Mouse (Mus musculus) Patski (cell line): ENCODE results near the gene Zfp202. TPM values are rescaled to one million over a fixed set of nuclear protein-coding genes. Genes with fewer than 3 reads are reported as not detected.
A peak's percentile ranks its signal among the peaks of the same experiment; 100 is the strongest.

Source experiments
- ATAC-seq: fragments of 100-300 bp; one replicate; pipeline ENCODE4 v1.8.0; 2021
- CTCF ChIA-PET: fragments of 350-600 bp; sonication (Branson Sonifier 250); formaldehyde crosslinking; loops from one replicate; lab custom pipeline; 2022; ENCODE audit warnings: inconsistent platforms; lab: Charles Lee
- POLR2A ChIA-PET: fragments of 350-600 bp; sonication (Branson Sonifier 250); formaldehyde crosslinking; loops from one replicate; lab custom pipeline; 2022; ENCODE audit warnings: antibody characterized with exemption, inconsistent platforms; lab: Charles Lee
- DNase-seq: peaks from one replicate; pipeline ENCODE4 v3.0.0-alpha.2; 2011; ENCODE audit warnings: low read depth, low spot score
- H3K27me3 ChIP-seq: fragments of 371-371 bp; one replicate; pipeline ENCODE4 v1.5.1; 2021
- CTCF ChIP-seq: fragments of 100-300 bp; IDR thresholded peaks from one replicate; pipeline ENCODE4 v1.5.1; 2021
- in situ Hi-C: fragments of 300-500 bp; cut with MboI; formaldehyde crosslinking; loops from 3 replicates; pipeline ENCODE4 v1.11.1; 2018; ENCODE audit warnings: low pct_unique_long_range_greater_than_20kb, mixed read lengths
- polyA plus RNA-seq: library from polyadenylated mRNA; unstranded; gene quantifications from one replicate; pipeline ENCODE4 v1.2.3, GENCODE M21; 2021

Zfp202 gene
- polyA plus RNA-seq, 1 experiment from 2014 or later = 4.9 TPM

GRCm38 (mm10) chr9:40239749-40240148, 47.6 kb downstream of the Zfp202 start:
- in situ Hi-C loops = loop anchor here (25.0 kb wide), 1 partner anchor 248 kb away; no protein-coding TSS in a partner anchor
- TF ChIP-seq CTCF = no peak
- CTCF ChIA-PET = interaction anchor here (1.2 to 4.7 kb wide), 2 partner anchors 12 to 91 kb away, joined by 4 to 23 read pairs; no protein-coding TSS in a partner anchor
- H3K27me3 ChIP-seq = no peaks in the 10 kb centered on the region
- DNase-seq (no peak), ATAC-seq (no peak)
- POLR2A ChIA-PET = no interaction called here

- CTCF ChIA-PET = interaction anchor here (1.2 to 4.7 kb wide), 2 partner anchors 13 to 90 kb away, joined by 4 to 23 read pairs; no protein-coding TSS in a partner anchor
- DNase-seq = no peak
- TF ChIP-seq CTCF = no peak
- POLR2A ChIA-PET = no interaction called here
- no peaks in the 10 kb centered on the region for H3K27me3 ChIP-seq
- no peak for ATAC-seq
- in situ Hi-C loops = loop anchor here (25.0 kb wide), 1 partner anchor 247 kb away; no protein-coding TSS in a partner anchor
Measured at GRCm38 (mm10) chr9:40240311-40240710, 48.2 kb downstream of the Zfp202 start.

GRCm38 (mm10) chr9:40241223-40241801, 49.2 kb downstream of the Zfp202 start:
- in situ Hi-C loops = loop anchor here (25.0 kb wide), 1 partner anchor 246 kb away; no protein-coding TSS in a partner anchor
- DNase-seq = no peak
- ChIA-PET POLR2A (no interaction called here), CTCF (interaction anchor here (0.6 to 4.7 kb wide), 2 partner anchors 14 to 64 kb away, joined by 3 to 23 read pairs; no protein-coding TSS in a partner anchor)
- no peak for ATAC-seq
- no peaks in the 10 kb centered on the region for H3K27me3 ChIP-seq
- no peak for TF ChIP-seq CTCF

GRCm38 (mm10) chr9:40241951-40242888, 50.1 kb downstream of the Zfp202 start:
- CTCF ChIA-PET = interaction anchor here (4.7 kb wide), 1 partner anchor 14 kb away, joined by 23 read pairs; no protein-coding TSS in a partner anchor
- DNase-seq (no peak), ATAC-seq (no peak)
- H3K27me3 ChIP-seq = no peaks in the 10 kb centered on the region
- POLR2A ChIA-PET = interaction anchor here (0.6 kb wide), 1 partner anchor 92 kb away, joined by 8 read pairs; no protein-coding TSS in a partner anchor
- in situ Hi-C loops = loop anchor here (25.0 kb wide), 1 partner anchor 245 kb away; no protein-coding TSS in a partner anchor
- TF ChIP-seq CTCF = no peak

GRCm38 (mm10) chr9:40245466-40245865, 53.4 kb downstream of the Zfp202 start:
- no peak for TF ChIP-seq CTCF
- ATAC-seq (peak; percentile 41), DNase-seq (no peak)
- ChIA-PET CTCF (interaction anchor here (2.2 kb wide), 1 partner anchor 18 kb away, joined by 7 read pairs; no protein-coding TSS in a partner anchor), POLR2A (interaction anchor here (1.1 kb wide), 1 partner anchor 17 kb away, joined by 3 read pairs; no protein-coding TSS in a partner anchor)
- no peaks in the 10 kb centered on the region for H3K27me3 ChIP-seq
- in situ Hi-C loops = loop anchor here (25.0 kb wide), 1 partner anchor 242 kb away; no protein-coding TSS in a partner anchor

GRCm38 (mm10) chr9:40245974-40246665, 54.0 kb downstream of the Zfp202 start:
- H3K27me3 ChIP-seq = no peaks in the 10 kb centered on the region
- ChIA-PET POLR2A (interaction anchor here (1.1 kb wide), 1 partner anchor 18 kb away, joined by 3 read pairs; no protein-coding TSS in a partner anchor), CTCF (interaction anchor here (1.0 to 2.2 kb wide), 4 partner anchors 8 to 85 kb away, joined by 3 to 7 read pairs (median 4); no protein-coding TSS in a partner anchor)
- no peak for TF ChIP-seq CTCF
- in situ Hi-C loops = loop anchor here (25.0 kb wide), 1 partner anchor 241 kb away; no protein-coding TSS in a partner anchor
- DNase-seq = no peak
- no peak for ATAC-seq

- CTCF ChIA-PET = interaction anchor here (1.0 to 2.2 kb wide), 4 partner anchors 9 to 84 kb away, joined by 3 to 7 read pairs (median 4); no protein-coding TSS in a partner anchor
- ATAC-seq (peak; percentile 92), DNase-seq (peak; percentile 57)
- TF ChIP-seq CTCF = peak; percentile 5
- in situ Hi-C loops = loop anchor here (25.0 kb wide), 1 partner anchor 241 kb away; no protein-coding TSS in a partner anchor
- POLR2A ChIA-PET = no interaction called here
- H3K27me3 ChIP-seq = no peaks in the 10 kb centered on the region
Measured at GRCm38 (mm10) chr9:40246702-40247101, 54.6 kb downstream of the Zfp202 start.

GRCm38 (mm10) chr9:40249106-40249505, 57.0 kb downstream of the Zfp202 start:
- ATAC-seq (no peak), DNase-seq (no peak)
- no peak for TF ChIP-seq CTCF
- CTCF ChIA-PET = interaction anchor here (1.3 kb wide), 1 partner anchor 78 kb away, joined by 4 read pairs; no protein-coding TSS in a partner anchor
- POLR2A ChIA-PET = interaction anchor here (1.0 kb wide), 1 partner anchor 15 kb away, joined by 3 read pairs; no protein-coding TSS in a partner anchor
- no peaks in the 10 kb centered on the region for H3K27me3 ChIP-seq
- in situ Hi-C loops = loop anchor here (25.0 kb wide), 1 partner anchor 238 kb away; no protein-coding TSS in a partner anchor

- ATAC-seq = no peak
- POLR2A ChIA-PET = no interaction called here
- in situ Hi-C loops = no loop called here
- CTCF ChIA-PET = interaction anchor here (2.5 kb wide), 1 partner anchor 14 kb away, joined by 7 read pairs; no protein-coding TSS in a partner anchor
- TF ChIP-seq CTCF = no peak
- H3K27me3 ChIP-seq = no peaks in the 10 kb centered on the region
- DNase-seq = no peak
Measured at GRCm38 (mm10) chr9:40252459-40252858, 60.3 kb downstream of the Zfp202 start.

Other genes with a start within 250 kb of the Zfp202 start
- not detected for gene Olfr975, start 240.3 kb upstream of the Zfp202 start, polyA plus RNA-seq
- gene Olfr976, start 231.2 kb upstream of the Zfp202 start, polyA plus RNA-seq = not detected
- not detected for gene Olfr978, start 200.2 kb upstream of the Zfp202 start, polyA plus RNA-seq
- gene Olfr979, start 188.9 kb upstream of the Zfp202 start, polyA plus RNA-seq = 0.05 TPM
- gene Olfr980, start 182.7 kb upstream of the Zfp202 start, polyA plus RNA-seq = not detected
- gene Olfr981, start 170.9 kb upstream of the Zfp202 start, polyA plus RNA-seq = not detected
- gene Olfr982, start 118.5 kb upstream of the Zfp202 start, polyA plus RNA-seq = not detected
- gene Olfr983, start 98.7 kb upstream of the Zfp202 start, polyA plus RNA-seq = not detected
- not detected for gene Olfr984, start 78.1 kb upstream of the Zfp202 start, polyA plus RNA-seq
- not detected for gene Olfr985, start 62.1 kb upstream of the Zfp202 start, polyA plus RNA-seq
- not detected for gene Tmem225, start 44.2 kb upstream of the Zfp202 start, polyA plus RNA-seq
- gene Olfr986, start 11.4 kb upstream of the Zfp202 start, polyA plus RNA-seq = not detected
- gene Scn3b, start 76.9 kb downstream of the Zfp202 start, polyA plus RNA-seq = 0.01 TPM